Mouse (Mus musculus) B cell, adult 2 months (primary cell): Measurements from ENCODE around the gene Kdm2a.
A peak's percentile ranks its signal among the peaks of the same experiment; 100 is the strongest.

ENCODE experiments used
- DNase-seq, 2 experiments: peaks; one replicate each; pipeline ENCODE4 v3.0.0; 2022

Kdm2a gene

DNA sequence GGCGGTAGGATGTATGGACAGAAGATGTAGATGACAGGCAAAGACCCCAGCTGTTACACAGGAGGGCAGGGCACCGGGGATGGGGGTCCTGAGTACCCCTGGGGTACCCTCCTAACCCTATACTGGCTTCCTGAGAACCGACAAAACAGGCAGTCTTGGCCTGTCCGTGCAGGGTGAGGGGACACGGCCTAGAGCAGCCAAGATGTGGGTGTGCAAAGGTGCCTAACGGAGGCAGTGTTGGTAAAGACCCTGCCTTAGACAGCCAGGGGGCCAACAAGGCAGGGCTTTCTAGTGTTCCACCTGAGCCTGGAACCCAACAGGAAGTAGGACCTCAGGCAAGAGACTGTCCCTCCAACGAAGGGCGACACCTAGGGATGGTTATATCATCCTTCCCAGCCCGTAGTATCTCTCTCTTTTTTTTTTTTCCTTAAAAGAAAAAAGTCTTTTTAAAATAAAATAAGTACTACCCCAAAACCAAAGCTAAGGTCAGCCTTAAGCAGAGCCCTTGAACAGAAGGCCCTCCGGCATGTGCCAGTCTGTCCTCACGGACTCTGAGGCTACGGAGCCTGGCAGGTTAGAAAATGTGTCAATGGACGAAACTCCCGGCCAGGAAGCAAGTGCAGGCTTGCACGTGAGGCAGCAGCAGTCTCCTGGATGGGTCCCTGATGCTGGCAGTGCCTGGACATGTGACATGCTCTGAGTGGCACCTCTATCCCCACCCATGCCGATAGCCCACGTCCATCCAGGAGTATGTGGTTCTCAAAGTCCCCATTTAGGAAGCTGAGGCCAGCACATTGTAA, 99.6 kb downstream of the Kdm2a start:
- DNase-seq: no peak

DNA sequence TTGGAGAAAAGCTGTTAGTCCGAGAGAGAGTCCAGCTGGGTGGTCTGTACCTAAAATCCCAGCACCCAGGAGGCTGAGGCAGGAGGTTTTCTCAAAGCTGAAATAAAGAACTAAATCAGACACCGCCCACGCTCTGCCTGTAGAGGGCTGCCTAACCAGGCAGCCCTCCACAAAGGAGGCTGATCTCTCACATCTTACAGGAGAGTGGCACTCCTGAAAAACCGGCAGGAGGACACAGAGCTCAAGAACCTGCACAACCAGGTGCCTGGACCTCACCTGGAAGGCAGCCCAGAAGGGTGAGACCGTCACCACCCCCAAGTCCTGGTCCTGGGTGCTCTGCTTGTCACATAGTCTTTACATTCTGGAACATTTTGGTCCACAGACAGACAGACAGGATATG, 100.2 kb downstream of the Kdm2a start:
- peak; percentile 37 to 43 for DNase-seq

DNA sequence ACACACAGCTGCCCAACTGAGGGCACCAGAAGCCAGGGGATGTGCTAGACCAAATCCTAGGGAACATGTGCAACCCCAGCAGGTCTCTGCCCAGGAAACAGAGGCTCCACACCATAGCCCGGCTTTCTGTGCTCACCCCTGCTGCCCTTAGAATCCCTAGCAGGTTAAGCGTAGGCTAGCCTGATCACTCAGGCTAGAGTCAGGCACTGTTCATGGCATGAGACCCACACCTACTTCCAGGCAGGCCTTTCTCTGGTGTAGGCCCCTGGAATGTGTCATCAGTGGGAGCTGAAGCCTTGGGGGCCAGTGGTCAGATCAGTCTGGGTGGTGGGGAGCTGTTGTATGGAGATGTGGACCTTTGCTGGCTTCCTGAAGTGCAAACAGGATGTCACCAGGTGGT, 101.5 kb downstream of the Kdm2a start:
- DNase-seq: no peak

DNA sequence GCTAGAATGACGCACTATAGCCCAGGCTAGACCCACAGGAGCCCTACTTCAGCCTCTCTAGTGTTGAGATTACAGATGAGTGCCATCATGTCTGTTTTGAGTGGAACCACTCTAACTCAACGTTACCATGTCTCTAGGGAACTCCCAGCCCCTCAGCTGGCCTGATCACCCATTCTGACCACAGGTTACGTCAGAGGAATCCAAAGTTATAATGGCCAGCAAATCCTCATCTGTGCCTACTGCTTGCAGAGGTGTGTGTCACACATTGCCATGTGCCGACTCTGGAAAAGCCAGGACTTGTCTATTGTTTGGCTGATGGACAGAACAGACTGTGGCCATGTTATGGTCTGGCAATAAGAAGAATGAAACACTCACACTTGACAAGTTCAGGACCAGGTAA, 102.7 kb downstream of the Kdm2a start:
- no peak for DNase-seq

DNA sequence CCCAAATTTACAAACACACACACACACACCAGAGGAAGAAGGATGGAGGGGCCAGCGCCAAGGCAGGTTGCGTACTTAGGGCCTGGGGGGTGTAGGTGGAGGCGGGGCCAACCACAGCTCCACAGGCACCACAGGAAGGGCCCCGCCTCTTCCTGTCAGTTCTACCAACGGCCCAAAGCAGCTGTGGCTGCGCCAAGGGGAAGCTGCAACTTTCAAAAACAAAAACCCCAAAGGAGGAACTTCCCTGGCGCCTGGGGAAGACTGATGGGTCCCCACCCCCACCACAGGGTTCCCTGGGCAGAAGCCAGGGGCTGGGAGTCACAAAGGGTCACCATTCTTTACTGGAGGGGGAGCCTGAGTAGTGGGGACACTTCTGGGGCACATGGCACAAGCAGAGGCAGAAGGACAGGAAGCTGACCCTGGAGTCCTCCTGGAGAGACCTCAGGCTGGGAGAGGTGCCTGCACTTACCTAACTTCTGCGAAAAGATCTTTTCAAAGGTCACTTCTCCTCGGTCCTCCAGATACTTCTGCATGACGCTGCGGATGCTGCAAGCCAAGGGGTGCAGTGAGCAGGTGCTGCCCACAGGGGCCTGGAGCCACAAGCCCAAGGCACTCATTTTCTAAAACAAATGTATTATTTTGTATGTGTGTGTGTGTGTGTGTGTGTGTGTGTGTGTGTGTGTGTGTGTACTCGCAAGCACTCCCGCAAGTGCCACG, 103.5 kb downstream of the Kdm2a start:
- peak; percentile 84 to 88 for DNase-seq

DNA sequence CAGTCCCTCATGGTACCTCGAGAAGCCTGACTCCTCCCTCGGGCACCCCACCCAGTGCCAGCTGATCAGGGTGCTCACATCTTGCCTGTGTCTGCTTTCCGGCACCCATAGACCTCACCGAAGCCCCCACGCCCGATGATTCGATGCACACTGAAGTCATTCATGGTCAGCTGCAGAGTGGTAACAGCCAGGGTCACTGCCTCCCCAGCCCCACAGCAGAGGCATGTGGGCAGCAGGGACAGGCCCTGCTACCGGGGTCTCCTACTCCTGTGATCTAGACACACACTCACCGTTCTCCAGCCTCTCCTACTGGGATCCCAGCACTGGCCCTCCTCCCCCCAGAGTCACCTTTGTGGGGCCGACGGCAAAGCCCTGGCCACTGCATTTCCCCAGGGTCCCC, 106.9 kb downstream of the Kdm2a start:
- DNase-seq: no peak

DNA sequence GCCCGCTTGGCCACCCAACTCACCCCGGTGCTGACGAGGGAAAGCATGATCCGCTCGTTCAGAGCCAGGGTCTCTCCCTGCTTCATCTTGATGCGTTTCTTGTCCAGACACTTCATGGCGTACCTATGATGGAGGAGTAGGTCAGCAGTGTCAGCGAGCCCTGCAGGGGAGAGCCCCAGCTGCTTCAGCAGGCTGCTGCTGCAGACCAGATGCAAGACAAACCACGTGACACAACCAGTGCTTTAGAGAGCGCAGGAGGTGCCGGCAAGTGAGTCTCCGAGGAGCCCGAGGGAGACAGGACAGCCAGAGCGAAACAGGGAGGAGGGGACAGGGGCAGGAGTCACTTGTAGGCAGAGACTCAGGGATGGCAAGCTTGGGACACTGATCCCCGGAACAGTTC, 107.3 kb downstream of the Kdm2a start:
- DNase-seq: no peak

DNA sequence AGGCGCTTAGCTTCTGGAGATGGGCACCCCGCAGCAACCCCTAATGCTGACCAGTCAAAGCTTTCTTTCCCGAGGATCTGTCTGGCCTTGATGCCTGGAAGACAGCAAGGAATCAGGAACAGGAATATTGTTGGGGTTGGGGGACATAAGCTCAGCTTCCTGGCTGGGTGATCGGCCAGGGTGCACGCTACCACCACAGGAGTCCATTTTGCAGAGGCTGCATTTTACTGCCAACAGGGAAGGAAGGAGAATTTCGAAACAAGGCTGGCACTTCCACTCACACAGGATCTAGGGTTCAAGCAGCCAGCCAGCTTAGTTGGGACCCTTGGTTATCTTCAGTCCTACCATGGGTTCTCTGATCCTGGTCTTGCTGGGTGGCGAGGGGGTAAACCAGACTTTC, 114.4 kb downstream of the Kdm2a start:
- DNase-seq: no peak

DNA sequence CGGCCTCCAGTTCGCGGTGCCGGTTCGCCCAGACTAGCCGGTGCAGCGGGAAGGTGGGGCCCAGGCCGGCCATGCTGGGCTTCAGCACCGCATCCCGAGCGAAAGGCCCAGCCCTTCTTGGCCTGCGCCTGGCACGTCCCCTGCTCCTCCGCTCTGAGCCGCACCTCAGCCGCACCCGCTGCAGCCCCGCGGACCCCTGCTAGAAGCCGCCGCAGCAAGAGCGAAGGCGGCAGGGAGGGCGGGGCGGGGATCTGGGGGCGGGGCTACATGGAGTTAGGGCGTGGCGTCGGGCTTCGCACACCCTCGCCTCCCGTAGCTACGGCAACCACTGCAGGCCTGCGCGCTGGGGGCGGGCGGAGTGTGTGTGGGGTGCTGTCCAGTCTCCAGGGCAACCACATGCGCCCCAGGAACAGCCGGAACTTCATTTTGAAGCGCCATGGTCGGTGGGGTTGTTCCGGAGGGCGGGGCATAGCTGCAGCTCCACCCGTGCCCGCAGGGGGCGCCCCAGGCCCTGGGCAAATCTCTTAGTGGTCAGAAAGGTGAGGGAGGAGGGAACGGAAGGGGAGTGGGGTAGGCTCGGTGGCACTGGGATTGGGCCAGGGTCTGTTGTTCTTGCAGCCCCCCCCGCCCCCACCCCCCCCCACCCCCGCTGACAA, 115.1 kb downstream of the Kdm2a start, which contains the start of gene Ankrd13d:
Gene Ankrd13d (minus strand): TSS at position 240 of the 656 bp plus-strand sequence.
- peak; percentile 97 to 98 for DNase-seq

DNA sequence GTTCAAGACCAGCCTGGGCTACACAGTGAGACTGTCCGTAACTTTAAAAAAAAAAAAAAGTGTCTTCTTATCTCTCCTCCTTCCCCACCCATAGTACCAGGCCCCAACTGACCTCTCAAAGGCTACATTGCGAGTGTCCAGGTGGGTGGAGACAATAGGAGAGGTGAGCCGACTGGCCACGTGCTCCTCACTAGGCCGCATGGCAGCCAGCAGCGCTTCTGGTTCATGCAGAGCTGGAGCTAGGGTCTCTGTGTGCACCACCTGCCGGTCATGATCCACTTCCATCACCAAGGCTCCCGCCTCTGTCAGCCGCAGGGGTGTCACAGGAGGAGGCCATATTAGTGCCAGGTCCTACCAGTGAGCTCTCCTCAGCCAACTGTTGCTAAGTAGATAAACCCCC, 117.7 kb downstream of the Kdm2a start:
- DNase-seq: no peak

DNA sequence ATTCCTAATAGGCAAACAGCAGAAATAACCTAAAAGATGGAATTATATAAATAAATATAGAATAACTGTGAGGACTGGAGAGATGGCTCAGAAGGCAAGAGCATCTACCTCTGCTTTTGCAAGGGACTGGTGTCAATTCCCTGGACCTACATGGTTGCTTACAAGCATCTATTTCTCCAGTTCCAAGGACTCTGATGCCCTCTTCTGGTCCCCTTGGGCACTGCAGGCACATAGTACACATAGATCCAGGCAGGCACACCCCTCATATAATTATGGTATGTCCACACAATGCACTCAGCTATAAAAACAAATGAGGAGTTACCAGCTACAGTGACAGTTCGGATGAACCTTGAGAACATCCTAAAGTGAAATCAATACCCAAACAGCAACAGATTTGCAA, 118.6 kb downstream of the Kdm2a start:
- DNase-seq: peak; percentile 55 to 64

DNA sequence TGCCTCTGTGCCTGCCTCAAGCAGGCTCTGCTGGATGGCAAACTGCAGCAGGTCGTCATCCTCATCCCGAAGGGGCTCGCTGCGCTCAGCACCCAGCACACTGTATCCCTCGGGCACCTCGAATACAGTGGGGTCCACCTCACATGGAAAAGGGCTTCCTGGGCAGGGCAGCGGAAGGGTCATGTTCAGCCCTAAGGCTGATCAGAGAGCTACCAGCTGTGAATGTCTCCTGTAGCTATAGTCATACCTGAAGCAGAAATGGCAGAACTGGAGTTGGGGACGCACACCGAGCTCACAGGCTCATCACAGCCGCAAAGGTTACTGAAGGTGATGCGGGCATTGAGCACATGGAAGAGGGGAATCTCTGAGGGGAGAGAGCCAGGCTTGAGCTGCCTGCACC, 127.1 kb downstream of the Kdm2a start:
- DNase-seq: no peak

DNA sequence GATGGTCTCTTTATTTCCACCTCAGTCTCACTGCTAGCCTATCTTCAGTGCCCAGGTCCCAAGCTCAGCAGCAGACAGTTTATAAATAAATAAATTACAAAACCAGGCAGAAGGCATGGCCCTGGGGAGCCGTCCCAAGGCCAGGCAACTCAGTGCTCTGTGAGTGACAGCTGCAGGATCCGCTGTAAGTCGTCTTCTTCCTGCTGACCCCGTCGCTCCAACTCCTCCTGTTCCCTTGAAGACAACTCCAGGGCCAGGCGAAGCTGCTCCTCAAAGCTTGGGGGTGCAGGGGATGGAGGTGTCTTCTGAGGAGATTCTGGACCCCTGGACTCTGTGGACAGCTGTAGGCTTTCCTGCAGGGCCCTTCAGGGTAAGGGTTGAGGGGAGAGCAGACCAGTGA, 127.9 kb downstream of the Kdm2a start:
- no peak for DNase-seq

DNA sequence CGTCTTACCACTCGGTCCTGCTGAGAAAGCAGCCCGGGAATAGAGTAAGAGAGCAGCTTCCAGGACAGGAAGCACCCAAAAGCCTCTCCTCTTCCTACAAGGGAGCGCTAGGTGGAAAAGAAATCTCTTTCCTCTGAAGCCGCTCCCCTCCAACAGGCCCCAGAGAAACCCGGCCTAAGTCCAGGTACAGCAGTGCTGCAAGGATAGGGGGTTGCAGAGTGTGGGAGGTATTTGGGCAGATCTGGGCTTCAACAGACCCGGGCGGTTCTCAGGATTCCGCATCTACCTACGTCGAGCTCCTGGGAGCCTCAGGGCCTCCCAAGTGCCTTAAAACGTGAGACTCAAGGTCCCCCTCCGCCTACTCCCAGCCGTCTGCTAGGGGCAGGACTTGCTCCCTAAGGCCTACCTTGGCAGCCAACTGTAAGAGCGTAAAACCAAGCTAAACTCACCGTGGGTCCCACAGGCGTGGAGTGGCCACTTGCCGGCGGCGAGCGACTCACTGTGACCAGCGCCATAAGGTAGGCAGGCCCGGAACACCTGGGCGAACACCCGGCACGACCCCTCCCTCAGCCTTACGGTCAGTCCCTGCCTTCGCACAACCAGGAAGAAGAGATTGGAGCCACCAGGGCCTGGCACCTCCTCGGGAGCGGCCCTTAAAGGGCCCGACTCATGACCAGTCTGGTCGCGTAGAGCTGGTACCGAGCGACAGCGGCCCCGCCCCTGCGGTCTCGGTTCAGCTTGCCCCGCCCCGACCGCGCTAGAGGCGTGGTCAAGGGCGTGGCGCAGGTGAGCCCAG, 129.3 kb downstream of the Kdm2a start, which contains the start of gene Ssh3:
Gene Ssh3 (minus strand): TSS at position 615 of the 796 bp plus-strand sequence.
- DNase-seq: peak; percentile 81 to 84

DNA sequence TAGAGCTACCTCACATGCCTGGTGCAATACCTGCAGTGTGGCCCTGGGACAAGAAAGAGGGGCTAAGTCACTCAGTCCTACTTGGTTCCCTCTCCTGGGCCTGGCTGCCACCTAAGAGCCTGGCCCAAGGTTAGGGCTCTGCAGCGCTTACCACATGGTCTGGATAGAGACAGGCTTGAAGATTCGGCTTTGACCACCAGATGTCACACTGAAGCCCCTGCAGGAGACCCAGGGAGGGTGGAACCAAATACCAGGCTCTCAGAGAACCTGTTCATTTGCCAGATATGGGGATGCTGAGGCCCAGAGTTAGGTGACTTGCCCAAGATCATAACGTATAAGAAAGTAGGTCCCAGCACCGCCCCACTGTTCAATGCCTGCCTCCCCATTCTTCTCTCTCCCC, 132.1 kb downstream of the Kdm2a start:
- DNase-seq: peak; percentile 24 to 31
